15 mouse cellular contexts compared by ENCODE assay signal in the genomic region with DNA sequence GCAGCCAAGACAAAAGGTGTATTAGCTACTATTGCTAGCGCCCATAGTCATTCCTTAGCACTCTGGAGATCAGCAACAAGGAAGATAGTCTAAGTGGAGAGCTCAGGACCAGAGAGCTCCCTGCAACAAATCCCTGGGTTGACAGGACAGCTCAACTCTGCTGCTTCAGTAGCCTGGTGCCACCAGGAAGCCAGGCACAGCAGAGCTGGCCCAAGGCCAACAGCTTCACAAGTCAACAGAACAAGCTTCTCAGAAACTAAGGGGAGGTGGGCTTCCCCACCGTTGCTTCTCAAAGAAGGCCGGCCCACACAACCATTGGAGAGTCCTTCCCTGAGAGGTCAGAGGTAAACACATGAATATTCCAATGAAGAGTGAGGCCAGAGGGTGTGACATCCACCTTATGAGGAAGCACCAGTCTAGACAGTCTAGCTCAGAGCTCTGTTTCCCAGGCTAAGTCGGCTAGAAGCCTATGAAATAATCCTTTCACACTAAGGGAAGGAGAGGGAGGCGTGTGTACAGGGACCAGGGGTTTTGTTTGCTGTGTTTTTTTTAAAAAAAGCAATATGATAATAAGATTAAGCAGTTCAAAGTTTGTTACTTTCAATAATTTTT.
DNase-seq lines count a peak whose midpoint lies in the region; ATAC-seq and TF ChIP-seq lines count a peak whose summit lies in the region.
"Had no signal": no experiment of that assay in that cellular context is flagged by ENCODE, and none has a peak within 500 bp of the region (broad histone marks: within the 10 kb centered on the region; RNA-seq: fewer than 3 reads in every experiment).

No protein-coding gene starts in this region.

- H3K9me3 ChIP-seq in midbrain, embryonic 13.5 days: no peaks in the 10 kb centered on the region
- no peaks in the 10 kb centered on the region for H3K9me3 ChIP-seq in midbrain, embryonic 16.5 days (replicated peaks; ENCODE audit: control insufficient read depth, low read length, poor library complexity, severe bottlenecking)
- no peaks in the 10 kb centered on the region; the same call in 1 of the 2 replicates for H3K9me3 ChIP-seq in stomach, embryonic 16.5 days (replicated peaks; ENCODE audit: control insufficient read depth, low read length)

- no peak overlapping the region for H3K4me2 ChIP-seq in midbrain, embryonic 13.5 days (replicated peaks)
- no peak overlapping the region for H3K4me2 ChIP-seq in midbrain, embryonic 16.5 days (ENCODE audit: low read length)
- no peak overlapping the region for H3K4me2 ChIP-seq in stomach, embryonic 16.5 days (ENCODE audit: low read depth, low read length)
- H3K4me2 ChIP-seq: neural tube, embryonic 13.5 days had no signal

- no peak overlapping the region for H3K9ac ChIP-seq in midbrain, embryonic 13.5 days (replicated peaks)
- no peak overlapping the region for H3K9ac ChIP-seq in midbrain, embryonic 16.5 days (ENCODE audit: low read depth, low read length)
- no peak overlapping the region for H3K9ac ChIP-seq in stomach, embryonic 16.5 days (ENCODE audit: low read length)
- H3K9ac ChIP-seq: neural tube, embryonic 13.5 days had no signal

- no peaks in the 10 kb centered on the region for H3K36me3 ChIP-seq in midbrain, embryonic 13.5 days
- no peaks in the 10 kb centered on the region for H3K36me3 ChIP-seq in midbrain, embryonic 16.5 days (ENCODE audit: control insufficient read depth, insufficient read depth, low read length)
- H3K36me3 ChIP-seq in stomach, embryonic 16.5 days (ENCODE audit: control insufficient read depth, insufficient read depth, low read length): no peaks in the 10 kb centered on the region
- H3K36me3 ChIP-seq: neural tube, embryonic 13.5 days had no signal

- no peak for TF ChIP-seq CTCF in cerebellum, adult 2 months (IDR thresholded peaks at IDR 0.05; ENCODE audit: borderline replicate concordance, insufficient read depth, low read depth, low read length)

- DNase-seq in cerebellum, postnatal 10 days: peak; percentile 48 to 52
- no peak for DNase-seq in cerebellum, adult 2 months
- peak; percentile 64 for DNase-seq in kidney, postnatal 10 days
- DNase-seq in kidney, adult 18-20 months: no peak
- DNase-seq: B cell, adult 2 months; cerebellum, postnatal 25 days; gastrocnemius, adult 2 months; thymus, adult 2 months had no signal

- no peak overlapping the region for H3K4me3 ChIP-seq in cerebellum, adult 2 months (replicated peaks; ENCODE audit: insufficient read depth, low read depth, low read length)
- H3K4me3 ChIP-seq in midbrain, embryonic 13.5 days (replicated peaks): no peak overlapping the region
- H3K4me3 ChIP-seq in midbrain, embryonic 16.5 days (ENCODE audit: low read depth, low read length): no peak overlapping the region
- no peak overlapping the region for H3K4me3 ChIP-seq in stomach, embryonic 16.5 days (replicated peaks; ENCODE audit: low read length)
- H3K4me3 ChIP-seq: erythroblast, embryonic 14.5 days; gastrocnemius, adult 2 months; neural tube, embryonic 13.5 days had no signal

- peak; percentile 75; the same call in 1 of the 2 replicates for ATAC-seq in midbrain, embryonic 13.5 days
- no peak; the same call in 1 of the 2 replicates for ATAC-seq in midbrain, embryonic 16.5 days
- ATAC-seq in stomach, embryonic 16.5 days (ENCODE audit: insufficient read depth, low FRiP score): no peak
- no peak for ATAC-seq in inflammation-experienced regulatory T-cells, adult 6 months
- ATAC-seq: Patski had no signal

- H3K27me3 ChIP-seq in cerebellum, adult 2 months (ENCODE audit: control insufficient read depth, insufficient read depth, low read length): no peaks in the 10 kb centered on the region
- no peaks in the 10 kb centered on the region for H3K27me3 ChIP-seq in midbrain, embryonic 13.5 days
- no peaks in the 10 kb centered on the region for H3K27me3 ChIP-seq in midbrain, embryonic 16.5 days (ENCODE audit: control insufficient read depth, insufficient read depth, low read depth, low read length)
- H3K27me3 ChIP-seq in stomach, embryonic 16.5 days (ENCODE audit: control insufficient read depth, insufficient read depth, low read length): no peaks in the 10 kb centered on the region
- H3K27me3 ChIP-seq: neural tube, embryonic 13.5 days; Patski had no signal

- no peak overlapping the region for H3K27ac ChIP-seq in cerebellum, adult 2 months (ENCODE audit: insufficient read depth, low read length)
- no peak overlapping the region for H3K27ac ChIP-seq in midbrain, embryonic 13.5 days
- H3K27ac ChIP-seq in midbrain, embryonic 16.5 days (ENCODE audit: low read length): no peak overlapping the region
- 0 out of 2 replicates have a peak overlapping the region, but pooled peaks have one; percentile 14 for H3K27ac ChIP-seq in stomach, embryonic 16.5 days (ENCODE audit: low read length)
- H3K27ac ChIP-seq: gastrocnemius, adult 2 months; neural tube, embryonic 13.5 days had no signal

- no peaks in the 10 kb centered on the region for H3K4me1 ChIP-seq in cerebellum, adult 2 months (ENCODE audit: control insufficient read depth, insufficient read depth, low read length)
- H3K4me1 ChIP-seq in midbrain, embryonic 13.5 days (replicated peaks): peaks cover 2% of the 10 kb centered on the region; the same call in 1 of the 2 replicates
- H3K4me1 ChIP-seq in midbrain, embryonic 16.5 days (ENCODE audit: control insufficient read depth, insufficient read depth, low read length): no peaks in the 10 kb centered on the region
- no peaks in the 10 kb centered on the region for H3K4me1 ChIP-seq in stomach, embryonic 16.5 days (ENCODE audit: control insufficient read depth, insufficient read depth, low read length)
- H3K4me1 ChIP-seq: neural tube, embryonic 13.5 days had no signal

- WGBS in cerebellum, adult 2 months: 42% methylated on average over 5 of the region's 5 CpGs
- WGBS in midbrain, embryonic 13.5 days: 55% methylated on average over 5 of the region's 5 CpGs
- WGBS in midbrain, embryonic 16.5 days: 60% methylated on average over 5 of the region's 5 CpGs
- 63% methylated on average over 5 of the region's 5 CpGs for WGBS in stomach, embryonic 16.5 days

- TF ChIP-seq POLR2A in cerebellum, adult 2 months (IDR thresholded peaks at IDR 0.05; ENCODE audit: borderline replicate concordance, insufficient read depth, low read length): no peak

Comparison
In these comparisons a context has a peak if more than half of its experiments do, and no peak if none do; other contexts are left out.
1. DNase-seq: peak in cerebellum, postnatal 10 days (2 of 2) and kidney, postnatal 10 days (single experiment); none in cerebellum, adult 2 months (0 of 2) and kidney, adult 18-20 months (single experiment).